In genomic region chr7:133487887-133488630, GRCm38 (mm10) we compare ENCODE assay signal across 14 mouse cellular contexts.
DNase-seq lines count a peak whose midpoint lies in the region; ATAC-seq lines count a peak whose summit lies in the region.
"Had no signal": no experiment of that assay in that cellular context is flagged by ENCODE, and none has a peak within 500 bp of the region (broad histone marks: within the 10 kb centered on the region; RNA-seq: fewer than 3 reads in every experiment).

No protein-coding gene starts in this region.

- ATAC-seq in intestine, embryonic 16.5 days, result peak; percentile 60
- ATAC-seq in stomach, embryonic 15.5 days (ENCODE audit: insufficient read depth, low FRiP score, low read depth), result no peak

- no peaks in the 10 kb centered on the region for H3K27me3 ChIP-seq in intestine, embryonic 16.5 days (replicated peaks; ENCODE audit: control insufficient read depth, insufficient read depth, low read length)
- H3K27me3 ChIP-seq in stomach, embryonic 15.5 days (replicated peaks), result no peaks in the 10 kb centered on the region

- H3K4me1 ChIP-seq in intestine, embryonic 16.5 days (ENCODE audit: control insufficient read depth, insufficient read depth, low read length), result no peaks in the 10 kb centered on the region
- 0 out of 2 replicates have a peak, but pooled peaks cover 3% of the 10 kb centered on the region for H3K4me1 ChIP-seq in stomach, embryonic 15.5 days

- H3K4me2 ChIP-seq in intestine, embryonic 16.5 days (ENCODE audit: low read depth, low read length), result no peak overlapping the region
- H3K4me2 ChIP-seq in stomach, embryonic 15.5 days, result no peak overlapping the region

- intact Hi-C loops in heart, postnatal 10 days (cut with DNase I), result no loop called here

- no peak overlapping the region for H3K4me3 ChIP-seq in intestine, embryonic 16.5 days (ENCODE audit: low read length)
- no peak overlapping the region for H3K4me3 ChIP-seq in stomach, embryonic 15.5 days (replicated peaks)
- H3K4me3 ChIP-seq: myocyte had no signal

- no peaks in the 10 kb centered on the region for H3K36me3 ChIP-seq in intestine, embryonic 16.5 days (ENCODE audit: control insufficient read depth, insufficient read depth, low read length)
- no peaks in the 10 kb centered on the region for H3K36me3 ChIP-seq in stomach, embryonic 15.5 days

- 48% methylated on average over 7 of the region's 7 CpGs for WGBS in intestine, embryonic 16.5 days
- WGBS in stomach, embryonic 15.5 days, result 37% methylated on average over 7 of the region's 7 CpGs

- peak overlapping the region; percentile 23; the same call in 1 of the 2 replicates for H3K27ac ChIP-seq in intestine, embryonic 16.5 days (ENCODE audit: low read length)
- peak overlapping the region; percentile 40; the same call in 1 of the 2 replicates for H3K27ac ChIP-seq in stomach, embryonic 15.5 days
- H3K27ac ChIP-seq: kidney, postnatal 0 days had no signal

- H3K9ac ChIP-seq in intestine, embryonic 16.5 days (ENCODE audit: low read depth, low read length), result no peak overlapping the region
- H3K9ac ChIP-seq in stomach, embryonic 15.5 days, result no peak overlapping the region

- H3K9me3 ChIP-seq in intestine, embryonic 16.5 days (ENCODE audit: control insufficient read depth, low read length), result no peaks in the 10 kb centered on the region
- no peaks in the 10 kb centered on the region for H3K9me3 ChIP-seq in stomach, embryonic 15.5 days

- peak; percentile 3 to 9 for DNase-seq in heart, postnatal 10 days
- DNase-seq in heart, adult 8-10 months (ENCODE audit: low spot score), result no peak
- DNase-seq in retina, embryonic 14.5 days (ENCODE audit: low spot score), result peak; percentile 23
- no peak for DNase-seq in retina, postnatal 1 day
- DNase-seq in natural killer cell, adult 2 months (ENCODE audit: low spot score in 2 of 2), result no peak
- no peak for DNase-seq in left cerebral cortex, adult 11 months (ENCODE audit: low spot score)
- DNase-seq: cerebellum, adult 8-10 months; gastrocnemius, postnatal 14 days; heart, postnatal 14 days; right cerebral cortex, postnatal 25 days had no signal

Comparison
In these comparisons a context has a peak if more than half of its experiments do, and no peak if none do; other contexts are left out.
1. DNase-seq: peak in heart, postnatal 10 days (2 of 2) and retina, embryonic 14.5 days (single experiment); none in heart, adult 8-10 months (single experiment), retina, postnatal 1 day (single experiment), natural killer cell, adult 2 months (0 of 2) and left cerebral cortex, adult 11 months (single experiment).